ENCODE assay signal across 5 mouse cellular contexts in genomic region chr2:96108451-96108850, GRCm38 (mm10).
A peak's percentile ranks its signal among the peaks of the same experiment; 100 is the strongest.
DNase-seq lines count a peak whose midpoint lies in the region; TF ChIP-seq lines count a peak whose summit lies in the region.
"Not testable (repeated sequence)": the region's sequence is repeated elsewhere in the genome, so short reads cannot be mapped to it uniquely, and the experiment has no call there.

No protein-coding gene starts in this region.

- 50% methylated on average over 2 of the region's 2 CpGs for WGBS in kidney, adult 2 months

- peak; percentile 64 for DNase-seq in 3T3-L1 (ENCODE audit: low read depth, low spot score)
- peak; percentile 34 for DNase-seq in kidney, adult 11 months
- DNase-seq in kidney, adult 2 months: peak; percentile 69
- DNase-seq in kidney, adult 9 months: peak; percentile 70
- peak; percentile 35 to 37 for DNase-seq in kidney, postnatal 36 days

- H3K27ac ChIP-seq in kidney, adult 2 months (ENCODE audit: insufficient read depth, low read depth, low read length): not testable (repeated sequence)

- not testable (repeated sequence) for H3K36me3 ChIP-seq in kidney, adult 2 months (ENCODE audit: control insufficient read depth, insufficient read depth, low read length)

- not testable (repeated sequence) for TF ChIP-seq CTCF in kidney, adult 2 months (conservative IDR thresholded peaks at IDR 0.05; ENCODE audit: insufficient read depth, insufficient read length, low read depth, low read length)

- not testable (repeated sequence) for TF ChIP-seq POLR2A in kidney, adult 2 months (IDR thresholded peaks at IDR 0.05; ENCODE audit: low read depth, low read length)

- not testable (repeated sequence) for H3K27me3 ChIP-seq in kidney, adult 2 months (replicated peaks; ENCODE audit: control insufficient read depth, insufficient read depth, low read length)

- H3K4me1 ChIP-seq in kidney, adult 2 months (ENCODE audit: control insufficient read depth, insufficient read depth, low read length): not testable (repeated sequence)

- H3K4me3 ChIP-seq in kidney, adult 2 months (ENCODE audit: insufficient read depth, low read depth, low read length): not testable (repeated sequence)
